Mouse (Mus musculus): ENCODE results near the gene Foxj1. TPM values are rescaled to one million over a fixed set of nuclear protein-coding genes. Genes with fewer than 3 reads are reported as not detected.

Gene Foxj1
- polyA plus RNA-seq, 1 experiment = 0.07 TPM

- 91% methylated on average over 5 of the region's 5 CpGs for WGBS
- DNase-seq (ENCODE audit: low read depth, low spot score) = no peak
These were observed 12.8 kb upstream of the Foxj1 start for GRCm38 (mm10) chr11:116347955-116348354.

GRCm38 (mm10) chr11:116347012-116347411 lies 11.8 kb upstream of the Foxj1 start:
- WGBS = 76% methylated on average over 7 of the region's 7 CpGs
- no peak for DNase-seq (ENCODE audit: low read depth, low spot score)

- 73% methylated on average over 25 of the region's 25 CpGs for WGBS
- DNase-seq (ENCODE audit: low read depth, low spot score) = no peak
These were observed 7.0 kb upstream of the Foxj1 start for GRCm38 (mm10) chr11:116342069-116342791.

- DNase-seq (ENCODE audit: low read depth, low spot score) = no peak
- 83% methylated on average over 6 of the region's 6 CpGs for WGBS
These were observed 2.3 kb upstream of the Foxj1 start for GRCm38 (mm10) chr11:116337531-116337930.

GRCm38 (mm10) chr11:116337000-116337399 lies 1.8 kb upstream of the Foxj1 start:
- no peak for DNase-seq (ENCODE audit: low read depth, low spot score)
- WGBS = 68% methylated on average over 12 of the region's 12 CpGs

- WGBS = 92% methylated on average over 4 of the region's 4 CpGs
- DNase-seq (ENCODE audit: low read depth, low spot score) = no peak
These were observed 1.2 kb upstream of the Foxj1 start for GRCm38 (mm10) chr11:116336393-116336792.

- WGBS = 31% methylated on average over 26 of the region's 26 CpGs
These were observed 799 bp downstream of the Foxj1 start for GRCm38 (mm10) chr11:116334417-116334782.

GRCm38 (mm10) chr11:116333526-116334416 lies 1.4 kb downstream of the Foxj1 start:
- no peak for DNase-seq (ENCODE audit: low read depth, low spot score)
- 32% methylated on average over 31 of the region's 31 CpGs for WGBS

More at GRCm38 (mm10) chr11:116334417-116334782, 799 bp downstream of the Foxj1 start:
- DNase-seq (ENCODE audit: low read depth, low spot score) = no peak

- no peak for DNase-seq (ENCODE audit: low read depth, low spot score)
- 62% methylated on average over 3 of the region's 3 CpGs for WGBS
These were observed 2.3 kb downstream of the Foxj1 start for GRCm38 (mm10) chr11:116332983-116333270.

GRCm38 (mm10) chr11:116332232-116332982 lies 2.8 kb downstream of the Foxj1 start:
- 59% methylated on average over 19 of the region's 19 CpGs for WGBS
- DNase-seq (ENCODE audit: low read depth, low spot score) = no peak

- DNase-seq (ENCODE audit: low read depth, low spot score) = no peak
- 76% methylated on average over 7 of the region's 7 CpGs for WGBS
These were observed 5.0 kb downstream of the Foxj1 start for GRCm38 (mm10) chr11:116330211-116330518.

GRCm38 (mm10) chr11:116329314-116330210 lies 5.6 kb downstream of the Foxj1 start:
- 37% methylated on average over 18 of the region's 18 CpGs for WGBS
- DNase-seq (ENCODE audit: low read depth, low spot score) = no peak

- WGBS = 67% methylated on average over 7 of the region's 7 CpGs
- no peak for DNase-seq (ENCODE audit: low read depth, low spot score)
These were observed 8.1 kb downstream of the Foxj1 start for GRCm38 (mm10) chr11:116326963-116327603.

- DNase-seq (ENCODE audit: low read depth, low spot score) = no peak
- 2% methylated on average over 41 of the region's 41 CpGs for WGBS
These were observed 16.2 kb downstream of the Foxj1 start for GRCm38 (mm10) chr11:116318719-116319659.

GRCm38 (mm10) chr11:116312359-116312758 lies 22.8 kb downstream of the Foxj1 start:
- DNase-seq (ENCODE audit: low read depth, low spot score) = no peak
- 18% methylated on average over 8 of the region's 8 CpGs for WGBS

- 39% methylated on average over 8 of the region's 8 CpGs for WGBS
- DNase-seq (ENCODE audit: low read depth, low spot score) = no peak
These were observed 24.0 kb downstream of the Foxj1 start for GRCm38 (mm10) chr11:116311169-116311568.

GRCm38 (mm10) chr11:116309601-116310000 lies 25.6 kb downstream of the Foxj1 start:
- 70% methylated on average over 3 of the region's 3 CpGs for WGBS
- DNase-seq (ENCODE audit: low read depth, low spot score) = no peak

Measured in large intestine, adult 2 months (tissue).